Mouse (Mus musculus) skeletal muscle tissue, adult 2 months (tissue): ENCODE results near the gene Bicc1.

Source experiments
- DNase-seq: peaks from one replicate; pipeline ENCODE4 v3.0.0-alpha.2; 2012; ENCODE audit warnings: low read depth, low spot score

The Bicc1 gene

DNA sequence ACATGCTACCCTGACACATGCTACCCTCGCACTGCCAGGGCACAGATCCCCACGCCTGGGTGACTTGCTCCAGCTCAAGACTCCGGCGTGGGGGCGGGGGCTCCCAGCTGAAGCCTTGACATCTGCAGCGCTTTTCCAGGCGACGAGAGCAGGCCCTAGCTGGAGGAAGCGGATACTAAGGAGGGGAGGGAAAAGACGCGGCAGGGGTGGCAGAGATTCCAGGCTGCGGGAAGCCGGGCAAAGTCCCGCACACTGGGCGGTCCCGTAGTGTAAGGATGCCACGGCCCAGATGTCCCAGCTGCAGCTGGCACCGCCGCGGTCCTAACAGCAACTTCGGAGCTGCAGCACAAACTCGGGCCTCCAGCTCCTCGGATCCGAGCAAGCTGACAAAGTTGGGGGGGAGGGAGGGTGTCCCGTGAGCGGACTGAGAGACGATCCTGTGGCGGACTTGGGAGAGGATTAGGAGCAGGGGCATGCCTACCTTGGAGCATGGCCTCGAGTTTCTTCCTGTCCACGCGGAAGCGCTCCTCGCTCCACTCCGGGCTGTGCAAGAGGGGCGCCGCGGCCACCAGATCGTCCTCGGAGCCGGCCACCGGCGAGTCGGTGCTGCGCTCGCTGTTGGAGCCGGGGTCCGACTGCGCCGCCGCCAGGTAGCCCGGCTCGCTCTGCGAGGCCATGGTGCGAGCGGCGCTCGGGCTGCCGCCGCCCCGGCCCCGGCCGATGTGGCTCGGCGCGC, 392 bp downstream of the Bicc1 start:
- peak; percentile 63 for DNase-seq

DNA sequence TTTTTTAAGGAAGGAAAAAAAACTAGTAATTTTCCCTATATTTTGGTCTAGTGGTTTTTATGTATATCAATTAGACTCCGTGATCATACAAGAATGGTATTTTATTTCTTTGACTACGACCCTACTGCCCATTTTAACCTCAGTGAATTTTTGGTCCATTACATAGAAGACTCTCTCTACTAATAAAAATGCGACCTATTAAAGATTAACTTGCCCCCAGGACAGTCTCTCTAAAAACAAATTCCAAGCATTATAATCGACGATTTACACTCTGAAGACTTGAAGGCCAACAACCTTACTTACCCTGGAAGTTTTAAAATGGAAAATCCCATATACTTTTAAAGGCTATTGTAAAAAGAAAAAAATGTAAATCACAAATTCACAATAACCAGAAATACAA, 2.9 kb downstream of the Bicc1 start:
- no peak for DNase-seq

DNA sequence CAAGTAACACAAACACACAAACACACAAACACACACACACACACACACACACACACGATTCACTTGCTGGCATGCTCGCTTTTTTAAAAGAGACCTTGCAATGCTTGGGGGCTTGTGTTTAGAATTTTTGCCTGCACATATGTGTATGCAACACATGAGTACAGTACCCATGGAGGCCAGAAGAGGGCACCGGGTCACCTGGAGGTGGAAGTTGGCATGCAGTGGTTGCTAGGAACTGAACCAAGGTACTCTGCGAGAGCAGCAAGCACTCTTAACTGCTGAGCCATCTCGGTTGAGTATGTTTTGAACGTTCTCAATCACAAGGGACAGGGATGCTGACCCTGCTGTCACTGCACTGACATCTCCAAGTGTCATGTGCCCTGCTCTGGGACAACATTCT, 5.9 kb downstream of the Bicc1 start:
- no peak for DNase-seq

DNA sequence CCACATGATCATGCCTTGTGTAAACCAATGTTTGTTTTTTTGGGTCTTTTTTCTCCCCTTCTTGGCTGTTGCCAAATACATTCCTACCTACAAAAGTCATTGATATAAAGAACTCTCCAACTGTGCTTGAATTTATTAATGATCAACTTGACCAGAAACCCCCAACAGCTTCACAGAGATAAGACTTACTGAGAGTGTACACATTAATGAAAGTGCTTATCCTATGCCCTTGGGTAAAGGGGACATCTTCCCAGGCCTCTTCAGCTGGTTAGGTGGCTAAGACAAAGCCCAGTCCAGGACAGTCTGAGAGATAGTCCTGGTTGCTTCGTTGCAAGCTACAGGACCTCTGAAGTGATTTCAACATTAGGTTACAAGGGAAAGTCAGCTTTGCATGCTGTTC, 6.4 kb downstream of the Bicc1 start:
- DNase-seq = no peak

DNA sequence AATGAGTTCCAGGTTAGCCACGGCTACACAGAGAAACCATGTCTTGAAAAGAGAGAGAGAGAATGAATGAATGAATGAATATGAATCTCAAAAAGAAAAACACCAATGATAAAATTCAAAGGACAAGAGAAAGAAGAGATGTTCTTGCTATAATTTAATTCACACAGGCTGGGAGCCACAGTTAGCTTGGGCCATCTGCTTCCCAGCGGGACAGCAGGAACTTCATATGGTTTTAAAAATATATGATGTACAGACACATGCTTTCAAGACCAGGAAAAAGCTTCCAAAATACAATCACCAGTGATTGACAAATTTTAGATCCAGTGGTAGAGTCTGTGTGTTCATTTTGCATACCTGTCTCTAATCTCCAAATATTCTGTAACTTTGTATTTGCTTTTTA, 9.0 kb downstream of the Bicc1 start:
- DNase-seq = no peak

DNA sequence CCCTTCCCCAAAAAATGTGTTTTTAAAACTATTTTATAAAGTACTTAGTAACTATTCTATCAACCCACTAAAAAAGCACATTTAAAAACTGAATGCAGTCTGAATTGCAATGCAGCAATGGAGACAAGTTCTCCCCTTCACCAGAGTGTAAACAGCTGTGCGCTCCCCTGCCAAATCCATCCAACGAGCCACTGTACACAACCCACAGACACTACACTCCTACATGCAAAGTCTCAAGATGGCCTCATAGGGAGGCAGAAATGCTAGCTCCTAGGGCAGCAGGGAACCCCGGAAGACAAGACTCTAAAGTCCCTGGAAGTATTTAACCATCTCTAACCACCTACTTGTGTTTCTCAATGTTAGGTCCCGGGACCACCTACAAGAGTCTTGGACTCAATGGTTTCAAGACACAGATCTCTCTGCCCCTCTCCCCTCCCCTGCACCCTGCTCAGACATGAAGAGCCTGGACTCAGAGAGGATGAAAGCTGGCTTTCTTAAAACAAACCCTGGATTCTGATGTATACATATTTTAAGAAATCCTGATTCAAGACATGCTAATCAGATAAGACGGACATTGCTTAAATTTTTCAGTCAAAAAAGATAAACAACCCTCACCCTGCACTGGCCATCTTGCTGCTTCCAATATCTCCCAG, 10.4 kb downstream of the Bicc1 start:
- no peak for DNase-seq

DNA sequence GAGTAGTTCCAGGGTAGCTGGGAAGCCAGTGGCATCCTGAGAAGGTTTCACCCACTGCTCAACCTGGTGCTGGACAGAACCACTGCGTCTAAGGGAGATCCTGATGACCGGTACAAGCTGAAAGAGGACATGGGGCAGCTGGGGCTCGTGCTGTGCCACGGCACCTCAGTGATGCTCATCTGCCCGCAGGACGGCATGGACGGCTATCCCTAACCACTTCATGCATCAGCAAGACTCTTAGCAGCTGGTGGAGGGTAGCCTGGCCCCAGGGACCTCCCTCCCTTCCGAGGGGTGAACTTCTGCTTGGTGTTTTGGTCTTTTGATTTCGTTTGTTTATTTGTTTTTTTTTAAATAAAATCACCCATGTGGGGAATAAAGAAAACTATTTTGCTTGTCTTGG, 11.3 kb downstream of the Bicc1 start:
- no peak for DNase-seq

DNA sequence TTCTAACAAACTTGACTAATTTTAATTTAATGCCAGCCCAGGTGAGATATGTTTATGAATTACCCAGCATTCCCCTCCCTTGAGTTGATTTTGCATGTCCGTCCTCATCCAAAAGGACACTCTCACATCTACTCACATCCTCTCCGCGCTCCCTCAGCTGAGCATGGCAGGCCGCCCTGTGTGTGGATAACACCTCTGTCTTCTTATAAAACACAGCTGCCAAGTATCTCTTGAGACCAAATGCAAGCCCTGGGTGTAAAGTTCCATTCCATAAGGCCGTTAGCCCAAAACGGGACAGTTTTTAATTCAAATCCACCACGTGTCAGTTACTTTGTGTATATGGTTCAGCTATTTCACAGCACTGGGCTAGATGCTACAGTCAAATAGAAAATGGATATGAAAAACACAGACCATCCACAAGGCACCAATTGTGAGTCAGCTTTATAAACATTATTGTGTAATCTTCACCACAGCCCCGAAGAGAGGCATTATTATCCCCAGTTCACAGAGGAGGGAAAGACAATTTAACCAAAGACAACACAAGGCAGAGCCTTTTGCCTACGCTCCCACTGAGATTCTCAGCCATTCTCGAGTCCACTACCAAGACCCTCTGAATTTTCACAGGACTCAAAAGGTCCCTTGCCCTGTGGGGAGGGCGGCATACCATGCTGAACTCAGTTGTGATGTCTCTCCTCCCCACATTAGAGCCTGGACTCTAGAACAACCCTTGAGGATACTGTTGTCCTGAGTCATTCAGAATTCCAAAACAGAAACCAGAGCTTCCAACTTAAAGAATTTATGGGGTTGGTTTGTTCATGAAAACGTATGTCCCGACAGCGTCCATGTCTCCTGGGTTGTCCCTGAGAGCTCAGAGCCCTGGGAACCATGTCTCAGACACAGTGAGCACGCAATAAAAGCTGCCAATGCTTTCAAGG, 12.6 kb downstream of the Bicc1 start:
- DNase-seq = no peak

DNA sequence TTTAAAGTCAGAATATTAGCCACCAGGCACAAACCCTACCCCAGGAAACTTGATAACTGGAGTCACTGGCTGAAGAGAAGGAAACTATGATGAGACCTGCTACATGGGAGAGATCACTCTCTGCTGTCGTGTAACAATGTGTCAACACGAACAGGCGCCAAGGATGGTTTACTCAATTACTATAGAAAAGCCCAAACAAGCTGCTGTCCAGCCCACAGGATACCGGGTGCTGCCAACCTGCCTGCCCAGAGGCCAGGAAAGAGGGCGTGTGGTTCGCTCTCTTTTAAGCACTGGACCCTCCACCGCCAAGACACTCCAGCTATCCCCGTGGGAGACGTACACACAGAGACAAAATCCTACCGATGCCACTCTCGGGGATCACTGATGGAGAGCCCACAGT, 13.7 kb downstream of the Bicc1 start:
- DNase-seq = no peak

DNA sequence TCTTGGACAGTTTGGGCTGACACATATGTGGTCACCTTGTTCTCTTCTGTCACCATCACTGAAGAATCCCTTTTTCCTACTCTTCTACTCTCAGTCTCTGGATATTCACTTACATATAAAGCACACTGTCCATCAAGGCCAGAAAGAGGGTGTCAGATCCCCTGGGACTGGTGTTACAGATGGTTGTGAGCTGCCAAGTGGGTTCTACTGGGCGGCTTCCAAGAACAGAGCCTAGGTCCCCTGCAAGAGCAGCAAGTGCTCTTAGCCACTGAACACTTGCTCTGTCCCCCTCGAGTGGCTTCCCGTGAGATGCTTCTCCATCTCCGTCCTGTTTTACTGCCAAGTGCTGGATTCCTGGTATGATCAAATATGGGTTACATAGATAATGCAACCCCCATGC, 15.3 kb downstream of the Bicc1 start:
- DNase-seq = no peak

DNA sequence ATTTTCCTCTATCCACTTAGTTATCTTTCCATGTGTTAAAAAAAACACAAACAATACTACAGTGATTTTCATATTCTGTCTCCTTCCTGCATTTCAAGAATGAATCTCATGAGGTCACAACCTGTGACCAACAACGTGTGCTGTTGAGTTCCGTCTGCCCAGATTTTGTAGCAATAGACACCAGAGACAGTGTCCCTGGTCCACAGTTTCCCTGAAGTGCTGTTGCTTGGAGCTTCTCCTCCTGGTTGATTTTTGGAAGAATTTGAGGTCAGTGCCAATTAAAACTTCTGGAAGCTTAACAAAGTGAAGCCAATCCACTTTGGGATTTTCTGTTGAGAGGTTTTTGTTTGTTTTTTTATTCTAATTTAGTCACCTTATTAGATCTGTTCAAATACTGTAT, 16.9 kb downstream of the Bicc1 start:
- DNase-seq = no peak

DNA sequence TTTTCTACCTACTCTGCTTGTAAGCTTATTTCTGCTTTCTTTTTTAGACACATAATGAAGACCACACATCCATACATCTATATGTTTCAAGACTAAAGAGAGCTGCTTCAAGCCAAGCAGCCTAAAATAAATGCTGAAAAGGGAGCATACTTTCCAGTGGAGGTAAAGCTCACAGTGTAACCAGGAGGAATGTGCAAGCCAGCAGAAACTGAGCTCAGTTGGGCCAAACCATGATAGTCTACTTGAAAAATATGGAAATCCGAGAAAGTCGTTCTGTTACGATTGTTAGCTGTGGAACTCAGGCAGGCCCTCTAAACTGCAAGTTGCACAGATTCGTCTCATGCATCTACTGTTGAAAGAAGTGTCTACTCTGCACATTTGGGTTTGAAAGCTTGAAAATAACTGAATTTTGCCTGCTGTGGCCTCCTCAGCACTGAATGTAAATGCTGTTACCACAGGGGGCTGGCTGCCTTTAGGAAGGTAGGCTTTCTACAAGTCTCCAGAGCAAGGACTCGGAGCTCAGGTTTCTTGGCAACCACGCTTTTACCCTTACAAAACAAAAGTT, 19.1 kb downstream of the Bicc1 start:
- no peak for DNase-seq

DNA sequence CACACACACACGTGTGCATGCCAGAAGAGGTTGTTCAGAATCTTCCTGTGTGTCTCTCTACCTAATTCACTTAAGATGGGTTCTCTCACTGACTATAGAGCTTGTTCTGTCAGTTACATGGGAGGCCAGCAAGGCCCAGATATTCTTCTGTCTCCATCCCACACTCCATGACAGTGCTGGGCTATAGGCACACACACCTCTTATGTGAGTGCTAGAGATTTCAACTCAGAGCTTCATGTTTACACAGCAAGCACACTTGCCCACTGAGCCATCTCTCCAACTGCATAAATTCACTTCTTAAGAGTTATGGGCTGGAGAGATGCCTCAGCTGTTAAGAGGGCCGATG, 20.7 kb downstream of the Bicc1 start:
- no peak for DNase-seq

DNA sequence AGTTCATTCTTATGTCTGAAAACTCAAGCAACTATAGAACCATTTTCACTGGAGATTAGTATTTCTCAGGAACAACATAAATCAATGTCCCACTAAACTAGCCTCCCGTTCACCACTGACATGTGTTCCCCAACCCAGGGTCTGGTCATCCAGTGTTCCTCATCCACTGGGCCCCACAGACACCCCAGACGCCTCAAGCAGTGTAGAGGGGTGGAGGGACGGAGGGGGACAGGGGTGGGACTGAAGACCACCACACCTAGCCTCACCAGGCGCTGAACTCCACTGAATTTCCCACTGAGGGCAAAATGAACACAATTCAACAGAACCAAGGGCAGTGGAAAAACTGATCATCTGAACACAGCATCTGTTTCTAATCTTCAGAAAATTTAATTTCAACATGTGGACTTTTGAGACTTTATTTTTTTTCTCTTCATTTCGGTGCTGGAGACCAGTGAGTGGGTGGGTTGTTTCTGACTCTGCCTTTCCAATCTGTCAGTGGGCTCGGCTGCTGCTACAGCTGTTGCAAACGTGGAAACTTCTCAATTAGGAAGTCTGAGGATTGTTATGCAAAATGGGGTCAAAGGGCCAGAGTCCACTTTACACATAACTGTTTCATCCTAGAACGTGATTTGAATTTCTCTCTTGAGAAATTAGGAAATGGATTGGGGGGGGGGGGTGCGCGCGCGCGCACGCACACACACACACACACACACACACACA, 21.2 kb downstream of the Bicc1 start:
- no peak for DNase-seq

DNA sequence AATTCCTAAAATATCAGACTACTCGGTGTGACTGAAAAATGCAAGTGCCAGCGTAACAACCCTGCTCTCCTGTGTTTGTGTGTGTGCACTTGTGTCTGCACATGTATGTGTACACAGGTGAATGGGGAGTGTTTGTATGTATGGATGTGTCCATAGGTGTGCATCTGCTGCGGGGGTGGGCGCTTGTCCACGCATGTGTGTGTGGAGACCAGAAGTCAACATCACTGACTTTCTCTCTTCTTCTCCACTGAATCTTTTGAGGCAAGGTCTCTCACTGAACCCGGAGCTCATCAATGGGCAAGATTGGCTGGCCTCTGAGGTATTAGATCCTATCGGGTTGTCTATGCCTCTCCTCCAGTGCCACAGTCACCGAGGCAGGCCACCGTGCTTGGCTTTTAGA, 21.9 kb downstream of the Bicc1 start:
- no peak for DNase-seq

DNA sequence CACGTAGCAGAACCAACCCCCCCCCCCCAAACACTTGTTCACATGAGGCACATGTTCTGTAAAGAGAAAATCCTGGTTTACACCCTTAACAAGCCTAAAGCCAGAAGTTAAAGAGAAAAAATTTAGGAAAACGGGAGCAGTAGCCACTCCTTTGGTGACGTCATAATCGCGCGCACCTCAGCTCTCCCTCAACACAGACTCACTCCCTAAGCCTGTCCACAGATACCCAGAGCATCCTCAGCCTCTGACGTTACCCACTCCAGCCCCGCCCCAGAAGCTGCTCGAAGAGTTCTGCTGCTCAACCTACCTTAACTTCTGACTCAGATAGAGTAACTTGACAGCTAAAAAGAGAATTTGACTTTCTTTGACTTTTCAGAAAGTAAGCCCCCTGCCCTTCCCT, 28.2 kb downstream of the Bicc1 start:
- no peak for DNase-seq

DNA sequence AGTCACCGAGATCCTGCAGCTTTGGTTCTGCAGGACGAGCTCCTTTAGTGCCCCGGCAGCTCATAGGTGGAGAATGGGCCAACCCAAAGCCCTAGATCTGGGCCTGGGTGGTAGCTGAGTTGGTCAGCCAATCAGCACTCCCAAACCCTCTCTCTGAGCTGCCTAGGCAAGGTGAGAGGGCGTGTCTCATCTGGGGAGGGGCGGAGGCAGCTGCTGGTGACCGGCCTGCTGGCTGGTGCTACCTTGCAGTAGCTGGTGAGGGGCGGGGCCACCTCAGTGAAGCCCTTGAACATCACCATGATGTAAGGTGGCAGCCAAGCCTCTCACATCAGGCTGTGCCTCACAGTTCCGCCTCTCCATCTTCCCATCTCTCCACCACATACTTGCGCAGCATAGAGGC, 29.2 kb downstream of the Bicc1 start:
- DNase-seq = no peak

DNA sequence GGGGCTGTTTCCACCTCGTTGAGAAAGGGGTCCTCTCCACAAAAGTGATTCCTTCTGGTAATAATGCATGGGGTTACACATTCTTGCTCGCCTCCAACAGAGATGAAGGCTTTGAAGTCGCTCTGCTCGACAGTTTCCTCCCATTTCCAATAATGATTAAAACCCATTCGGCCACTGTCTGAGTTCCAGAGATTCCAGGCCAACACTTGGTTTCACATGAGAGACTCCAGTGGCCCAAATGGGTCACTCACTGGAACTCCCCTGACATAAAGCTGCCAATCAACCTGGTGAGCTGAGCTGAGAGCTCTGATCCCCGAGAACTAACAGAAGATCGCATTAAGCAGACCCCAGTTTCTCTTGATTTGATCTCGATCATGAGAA, 31.6 kb downstream of the Bicc1 start:
- DNase-seq = no peak

DNA sequence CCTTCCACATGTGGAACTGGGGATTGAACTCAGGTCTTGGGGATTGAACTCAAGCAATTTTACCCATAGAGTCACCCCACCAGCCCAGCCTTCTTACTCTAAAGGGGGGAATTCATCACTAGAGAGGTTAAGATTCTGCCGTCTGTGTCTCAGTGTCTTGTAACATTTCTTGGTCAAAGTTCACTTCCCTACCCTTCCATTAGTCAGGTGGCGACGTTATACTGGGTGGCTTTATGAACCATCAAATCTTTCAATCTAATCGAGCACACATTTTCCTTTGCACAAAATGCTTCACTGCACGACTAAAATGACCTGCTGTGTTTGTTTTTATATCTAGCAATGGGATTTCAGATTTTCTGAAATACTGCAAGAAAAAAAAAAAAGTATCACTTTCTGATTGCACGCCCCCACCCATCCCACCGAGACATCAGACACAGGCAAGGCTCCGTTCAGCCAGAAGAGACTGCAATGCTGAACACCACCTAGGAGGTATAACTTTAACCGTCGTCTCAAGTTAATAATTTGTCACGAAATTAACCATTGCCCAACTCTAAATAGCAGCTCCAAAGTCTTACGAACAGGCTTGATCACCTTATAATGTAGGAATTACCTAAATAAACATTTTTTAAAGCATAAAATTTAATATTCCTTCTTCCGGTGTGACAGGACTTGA, 32.1 kb downstream of the Bicc1 start:
- no peak for DNase-seq

DNA sequence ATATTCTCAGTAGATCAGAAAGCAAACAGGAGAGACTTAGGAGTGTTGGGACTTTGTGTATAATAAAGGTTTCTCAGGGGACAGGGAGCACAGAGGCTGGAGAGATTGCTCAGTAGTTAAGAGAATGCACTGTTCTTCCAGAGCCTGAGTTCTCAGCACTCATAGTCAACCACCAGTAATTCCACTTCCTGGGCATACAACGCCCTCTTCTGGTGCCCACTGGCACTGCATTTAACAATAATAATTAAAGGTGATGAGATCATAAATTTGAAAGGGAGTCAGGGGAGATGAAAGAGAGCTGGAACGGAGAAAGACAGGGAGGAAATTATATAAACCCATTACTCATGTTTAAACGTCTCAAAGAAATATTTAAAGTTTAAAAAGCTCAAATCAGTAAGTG, 35.5 kb downstream of the Bicc1 start:
- DNase-seq = no peak

DNA sequence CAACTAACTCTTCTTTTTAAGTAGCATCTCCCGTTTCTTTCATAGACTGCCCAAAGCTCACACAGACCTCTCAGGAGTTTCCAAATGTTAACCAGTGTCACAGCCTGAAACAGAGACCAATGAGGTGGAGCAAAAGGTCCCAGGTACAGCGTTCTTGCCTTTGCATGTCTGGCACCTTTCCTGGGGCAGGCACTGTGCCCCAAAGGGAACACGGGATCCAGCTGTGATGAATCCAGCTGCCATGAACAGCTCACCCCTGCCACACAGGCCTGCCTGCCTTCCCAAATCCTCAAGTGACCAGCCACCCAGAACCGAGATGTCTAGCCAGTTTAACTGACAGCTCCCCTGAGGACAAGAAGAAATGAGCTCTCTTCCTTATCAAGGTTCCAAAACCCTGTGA, 36.1 kb downstream of the Bicc1 start:
- no peak for DNase-seq
